21 mouse cellular contexts compared by ENCODE assay signal in the genomic region with DNA sequence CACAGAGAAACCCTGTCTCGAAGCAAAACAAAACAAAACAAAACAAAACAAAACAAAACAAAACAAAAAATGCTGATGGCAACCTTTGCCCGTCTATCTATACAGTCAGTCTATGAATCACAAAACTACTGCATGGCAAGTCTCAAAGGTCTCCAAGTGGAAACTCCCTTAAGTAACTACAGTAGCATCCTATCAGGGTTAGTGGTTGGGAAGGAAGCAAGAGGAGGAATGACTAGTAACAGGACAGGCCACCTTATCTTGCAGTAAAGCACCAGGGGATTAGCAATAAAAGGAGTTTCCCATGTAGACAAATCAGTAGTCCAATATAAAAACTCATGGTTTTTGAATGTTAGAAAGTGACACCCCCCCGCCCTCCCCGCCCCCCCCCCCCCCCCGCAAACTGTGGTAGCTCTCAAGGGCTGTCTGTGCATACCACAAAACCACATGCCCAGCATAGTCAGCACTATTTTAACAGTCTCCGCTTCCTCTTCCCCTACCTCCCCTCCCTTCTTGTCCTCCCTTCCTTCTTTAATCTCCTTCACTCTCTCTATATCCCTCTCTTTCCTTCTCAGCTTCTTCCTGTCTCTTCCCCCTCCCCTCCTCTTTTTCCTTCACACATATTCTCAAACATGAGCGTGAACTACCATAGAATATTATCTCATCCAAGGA. TPM values are rescaled to one million over a fixed set of nuclear protein-coding genes. Genes with fewer than 3 reads are reported as not detected.
A peak's percentile ranks its signal among the peaks of the same experiment; 100 is the strongest.
DNase-seq lines count a peak whose midpoint lies in the region; ATAC-seq and TF ChIP-seq lines count a peak whose summit lies in the region.
"Had no signal": no experiment of that assay in that cellular context is flagged by ENCODE, and none has a peak within 500 bp of the region (broad histone marks: within the 10 kb centered on the region; RNA-seq: fewer than 3 reads in every experiment).

No protein-coding gene starts in this region.

- no peaks in the 10 kb centered on the region for H3K4me1 ChIP-seq in stomach, postnatal 0 days (replicated peaks; ENCODE audit: control insufficient read depth, insufficient read depth)
- H3K4me1 ChIP-seq in cerebellum, adult 2 months (ENCODE audit: control insufficient read depth, insufficient read depth, low read length), result no peaks in the 10 kb centered on the region
- H3K4me1 ChIP-seq: embryonic facial prominence, embryonic 10.5 days; forebrain, embryonic 13.5 days; heart, embryonic 13.5 days; hindbrain, embryonic 13.5 days had no signal

- no peaks in the 10 kb centered on the region for H3K27me3 ChIP-seq in stomach, postnatal 0 days (ENCODE audit: control insufficient read depth, insufficient read depth, low read length)
- no peaks in the 10 kb centered on the region for H3K27me3 ChIP-seq in cerebellum, adult 2 months (ENCODE audit: control insufficient read depth, insufficient read depth, low read length)
- H3K27me3 ChIP-seq: forebrain, embryonic 13.5 days; heart, embryonic 13.5 days; hindbrain, embryonic 13.5 days had no signal

- no peak overlapping the region for H3K27ac ChIP-seq in stomach, postnatal 0 days (replicated peaks)
- H3K27ac ChIP-seq in cerebellum, adult 2 months (ENCODE audit: insufficient read depth, low read length), result no peak overlapping the region
- H3K27ac ChIP-seq: embryonic facial prominence, embryonic 10.5 days; forebrain, embryonic 13.5 days; heart, embryonic 13.5 days; hindbrain, embryonic 13.5 days; hindbrain, postnatal 0 days had no signal

- ATAC-seq in common myeloid progenitor, adult 5-6 weeks (replicated peaks; ENCODE audit: low read depth, poor library complexity, severe bottlenecking), result peak; percentile 94
- ATAC-seq in megakaryocyte, adult 5-6 weeks (ENCODE audit: poor library complexity, severe bottlenecking), result peak; percentile 62
- peak; percentile 74 for ATAC-seq in stomach, postnatal 0 days (ENCODE audit: low FRiP score, low TSS enrichment)
- ATAC-seq: forebrain, embryonic 13.5 days; hindbrain, postnatal 0 days had no signal

- DNase-seq in 3T3-L1 (ENCODE audit: low read depth, low spot score), result peak; percentile 9
- no peak for DNase-seq in stomach, postnatal 0 days (ENCODE audit: low spot score)
- DNase-seq in MN1 (ENCODE audit: low spot score), result no peak
- no peak for DNase-seq in cerebellum, adult 2 months
- no peak for DNase-seq in lung, postnatal 14 days
- DNase-seq: adrenal gland, postnatal 10 days; cerebellum, adult 11-12 months; cerebellum, adult 9-11 months; cerebellum, postnatal 36 days; gastrocnemius, postnatal 14 days; heart, adult 11 months had no signal

- no peak for TF ChIP-seq CTCF in stomach, postnatal 0 days (IDR thresholded peaks at IDR 0.05; ENCODE audit: low read depth)
- TF ChIP-seq CTCF in cerebellum, adult 2 months (IDR thresholded peaks at IDR 0.05; ENCODE audit: borderline replicate concordance, insufficient read depth, low read depth, low read length), result no peak

- no peaks in the 10 kb centered on the region for H3K9me3 ChIP-seq in stomach, postnatal 0 days (ENCODE audit: control insufficient read depth, low read length)
- H3K9me3 ChIP-seq: embryonic facial prominence, embryonic 10.5 days; forebrain, embryonic 13.5 days; G1E; heart, embryonic 13.5 days; hindbrain, embryonic 13.5 days had no signal

- H3K4me3 ChIP-seq in stomach, postnatal 0 days (ENCODE audit: low read depth, low read length), result no peak overlapping the region
- H3K4me3 ChIP-seq in cerebellum, adult 2 months (replicated peaks; ENCODE audit: insufficient read depth, low read depth, low read length), result no peak overlapping the region
- H3K4me3 ChIP-seq: embryonic facial prominence, embryonic 10.5 days; forebrain, embryonic 13.5 days; heart, embryonic 13.5 days; hindbrain, embryonic 13.5 days had no signal

- TF ChIP-seq EP300 in stomach, postnatal 0 days (optimal IDR thresholded peaks at IDR 0.05), result no peak

- no peaks in the 10 kb centered on the region for H3K36me3 ChIP-seq in stomach, postnatal 0 days (ENCODE audit: control insufficient read depth, insufficient read depth, low read length)
- H3K36me3 ChIP-seq: embryonic facial prominence, embryonic 10.5 days; G1E; heart, embryonic 13.5 days; hindbrain, embryonic 13.5 days had no signal

- TF ChIP-seq POLR2A in cerebellum, adult 2 months (IDR thresholded peaks at IDR 0.05; ENCODE audit: borderline replicate concordance, insufficient read depth, low read length), result no peak

- no peak overlapping the region for H3K9ac ChIP-seq in stomach, postnatal 0 days (ENCODE audit: low read length)
- H3K9ac ChIP-seq: forebrain, embryonic 13.5 days; forebrain, postnatal 0 days; heart, embryonic 13.5 days; hindbrain, embryonic 13.5 days had no signal

- WGBS in stomach, postnatal 0 days, result 79% methylated on average over 6 of the region's 7 CpGs
- WGBS in cerebellum, adult 2 months, result 80% methylated on average over 7 of the region's 7 CpGs

- no peak overlapping the region for H3K4me2 ChIP-seq in stomach, postnatal 0 days (replicated peaks; ENCODE audit: low read depth)
- H3K4me2 ChIP-seq: forebrain, embryonic 13.5 days; heart, embryonic 13.5 days; hindbrain, embryonic 13.5 days had no signal

RNA-seq across cellular contexts. Expression of a gene that starts 26.8 kb away (rescaled TPM):
- not detected in 2 replicates for total RNA-seq in common myeloid progenitor, adult 5-6 weeks (2017)
- not detected in 2 replicates for total RNA-seq in megakaryocyte, adult 5-6 weeks (2015)
- total RNA-seq in megakaryocyte, adult 5-6 weeks (2017), result not detected in 2 replicates
- polyA plus RNA-seq in stomach, postnatal 0 days (2015; fragmentation: Nextera tagmentation; extraction: Ambion mirVana), result 4.7 and 5.3 TPM in 2 replicates
- polyA plus RNA-seq in cerebellum, adult 2 months (2012; rRNA removed), result 0.03 and 0.06 TPM in 2 replicates
- total RNA-seq: gastrocnemius, adult 18-20 months; gastrocnemius, postnatal 14 days; hindbrain, postnatal 0 days had no signal
- polyA plus RNA-seq: forebrain, embryonic 13.5 days; G1E; hindbrain, embryonic 13.5 days had no signal
